Mouse (Mus musculus): ENCODE results near the gene Dgka.

Gene Dgka

GRCm38 (mm10) chr10:128704491-128705316 is 40.0 kb downstream of the Dgka start, which contains the start of gene Cdk2:
TSS of gene Cdk2 (minus strand) at chr10:128705031.
- H3K36me3 ChIP-seq (ENCODE audit: control insufficient read depth, insufficient read depth, low read length, poor library complexity, severe bottlenecking), result peaks cover 3% of the 10 kb centered on the region; the same call in 1 of the 2 replicates
- DNase-seq (ENCODE audit: low read depth, low spot score), result peak; percentile 91
- no peaks in the 10 kb centered on the region for H3K27me3 ChIP-seq (ENCODE audit: control insufficient read depth, insufficient read depth, low read length, poor library complexity, severe bottlenecking)

- Histone ChIP-seq H3K36me3 (ENCODE audit: control insufficient read depth, insufficient read depth, low read length, poor library complexity, severe bottlenecking) (peaks cover 5% of the 10 kb centered on the region), H3K27me3 (ENCODE audit: control insufficient read depth, insufficient read depth, low read length, poor library complexity, severe bottlenecking) (no peaks in the 10 kb centered on the region)
- no peak for DNase-seq (ENCODE audit: low read depth, low spot score)
Observed at GRCm38 (mm10) chr10:128703895-128704294, 40.8 kb downstream of the Dgka start, which contains the start of gene Pmel. TSS of gene Pmel (plus strand) at chr10:128704195.

- Histone ChIP-seq H3K27me3 (ENCODE audit: control insufficient read depth, insufficient read depth, low read length, poor library complexity, severe bottlenecking) (no peaks in the 10 kb centered on the region), H3K36me3 (ENCODE audit: control insufficient read depth, insufficient read depth, low read length, poor library complexity, severe bottlenecking) (peaks cover 5% of the 10 kb centered on the region)
- peak; percentile 35 for DNase-seq (ENCODE audit: low read depth, low spot score)
Observed at GRCm38 (mm10) chr10:128702328-128703007, 42.2 kb downstream of the Dgka start.

GRCm38 (mm10) chr10:128700712-128701111 is 43.9 kb downstream of the Dgka start:
- Histone ChIP-seq H3K27me3 (ENCODE audit: control insufficient read depth, insufficient read depth, low read length, poor library complexity, severe bottlenecking) (no peaks in the 10 kb centered on the region), H3K36me3 (ENCODE audit: control insufficient read depth, insufficient read depth, low read length, poor library complexity, severe bottlenecking) (peaks cover 5% of the 10 kb centered on the region)
- DNase-seq (ENCODE audit: low read depth, low spot score), result no peak

- peaks cover 5% of the 10 kb centered on the region for H3K36me3 ChIP-seq (ENCODE audit: control insufficient read depth, insufficient read depth, low read length, poor library complexity, severe bottlenecking)
- H3K27me3 ChIP-seq (ENCODE audit: control insufficient read depth, insufficient read depth, low read length, poor library complexity, severe bottlenecking), result no peaks in the 10 kb centered on the region
- no peak for DNase-seq (ENCODE audit: low read depth, low spot score)
Observed at GRCm38 (mm10) chr10:128699611-128700010, 45.0 kb downstream of the Dgka start.

GRCm38 (mm10) chr10:128699006-128699405 is 45.6 kb downstream of the Dgka start:
- H3K36me3 ChIP-seq (ENCODE audit: control insufficient read depth, insufficient read depth, low read length, poor library complexity, severe bottlenecking), result peaks cover 5% of the 10 kb centered on the region
- no peak for DNase-seq (ENCODE audit: low read depth, low spot score)
- no peaks in the 10 kb centered on the region for H3K27me3 ChIP-seq (ENCODE audit: control insufficient read depth, insufficient read depth, low read length, poor library complexity, severe bottlenecking)

GRCm38 (mm10) chr10:128697072-128697725 is 47.5 kb downstream of the Dgka start:
- peaks cover 5% of the 10 kb centered on the region for H3K36me3 ChIP-seq (ENCODE audit: control insufficient read depth, insufficient read depth, low read length, poor library complexity, severe bottlenecking)
- no peak for DNase-seq (ENCODE audit: low read depth, low spot score)
- H3K27me3 ChIP-seq (ENCODE audit: control insufficient read depth, insufficient read depth, low read length, poor library complexity, severe bottlenecking), result no peaks in the 10 kb centered on the region

- Histone ChIP-seq H3K36me3 (ENCODE audit: control insufficient read depth, insufficient read depth, low read length, poor library complexity, severe bottlenecking) (peaks cover 3% of the 10 kb centered on the region), H3K27me3 (ENCODE audit: control insufficient read depth, insufficient read depth, low read length, poor library complexity, severe bottlenecking) (no peaks in the 10 kb centered on the region)
- peak; percentile 99 for DNase-seq (ENCODE audit: low read depth, low spot score)
Observed at GRCm38 (mm10) chr10:128695992-128696807, 48.5 kb downstream of the Dgka start, which contains the start of gene Rab5b. TSS of gene Rab5b (minus strand) at chr10:128696264.

- Histone ChIP-seq H3K27me3 (ENCODE audit: control insufficient read depth, insufficient read depth, low read length, poor library complexity, severe bottlenecking) (no peaks in the 10 kb centered on the region), H3K36me3 (ENCODE audit: control insufficient read depth, insufficient read depth, low read length, poor library complexity, severe bottlenecking) (peaks cover 3% of the 10 kb centered on the region)
- no peak for DNase-seq (ENCODE audit: low read depth, low spot score)
Observed at GRCm38 (mm10) chr10:128695411-128695991, 49.2 kb downstream of the Dgka start.

- H3K36me3 ChIP-seq (ENCODE audit: control insufficient read depth, insufficient read depth, low read length, poor library complexity, severe bottlenecking), result peaks cover 3% of the 10 kb centered on the region; the same call in 1 of the 2 replicates
- no peaks in the 10 kb centered on the region for H3K27me3 ChIP-seq (ENCODE audit: control insufficient read depth, insufficient read depth, low read length, poor library complexity, severe bottlenecking)
- peak; percentile 74 for DNase-seq (ENCODE audit: low read depth, low spot score)
Observed at GRCm38 (mm10) chr10:128674469-128675008, 70.1 kb downstream of the Dgka start.

GRCm38 (mm10) chr10:128673763-128674468 is 70.7 kb downstream of the Dgka start, which contains the start of gene Suox:
TSS of gene Suox (minus strand) at chr10:128674073.
- Histone ChIP-seq H3K27me3 (ENCODE audit: control insufficient read depth, insufficient read depth, low read length, poor library complexity, severe bottlenecking) (no peaks in the 10 kb centered on the region), H3K36me3 (ENCODE audit: control insufficient read depth, insufficient read depth, low read length, poor library complexity, severe bottlenecking) (peaks cover 3% of the 10 kb centered on the region; the same call in 1 of the 2 replicates)
- DNase-seq (ENCODE audit: low read depth, low spot score), result peak; percentile 86

GRCm38 (mm10) chr10:128671148-128671547 is 73.5 kb downstream of the Dgka start:
- DNase-seq (ENCODE audit: low read depth, low spot score), result no peak
- H3K36me3 ChIP-seq (ENCODE audit: control insufficient read depth, insufficient read depth, low read length, poor library complexity, severe bottlenecking), result peaks cover under 1% of the 10 kb centered on the region; the same call in 1 of the 2 replicates
- no peaks in the 10 kb centered on the region for H3K27me3 ChIP-seq (ENCODE audit: control insufficient read depth, insufficient read depth, low read length, poor library complexity, severe bottlenecking)

All from splenic B cell, adult 2 months (primary cell).